Mouse (Mus musculus): ENCODE results near the gene Apba1. TPM values are rescaled to one million over a fixed set of nuclear protein-coding genes. Genes with fewer than 3 reads are reported as not detected.

Apba1 gene
- total and polyA plus RNA-seq, 3 experiments: 2.0 to 4.6 (median 3.5) TPM

DNA sequence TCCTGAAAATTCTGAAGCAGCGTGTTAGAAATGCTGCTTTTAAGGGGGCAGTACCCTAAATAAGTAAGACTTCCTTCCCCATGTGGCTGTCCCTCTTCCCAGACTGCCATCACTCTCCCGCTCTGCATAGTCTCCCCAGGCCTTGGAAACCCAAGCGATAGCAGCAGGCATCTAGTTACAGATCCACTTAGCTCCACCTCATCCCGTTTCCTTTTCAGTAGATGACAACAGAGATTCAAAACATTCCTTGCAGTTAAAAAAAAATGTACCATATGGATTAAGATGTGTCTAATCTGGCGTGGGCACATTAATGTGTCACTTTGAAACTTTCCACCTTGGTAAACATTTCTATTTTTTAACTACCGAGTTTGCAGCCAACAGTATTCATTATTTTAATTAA lies 48.1 kb downstream of the Apba1 start:
- DNase-seq: no peak

GRCm38 (mm10) chr19:23807371-23807770 lies 48.7 kb downstream of the Apba1 start:
- no peak for DNase-seq

DNA sequence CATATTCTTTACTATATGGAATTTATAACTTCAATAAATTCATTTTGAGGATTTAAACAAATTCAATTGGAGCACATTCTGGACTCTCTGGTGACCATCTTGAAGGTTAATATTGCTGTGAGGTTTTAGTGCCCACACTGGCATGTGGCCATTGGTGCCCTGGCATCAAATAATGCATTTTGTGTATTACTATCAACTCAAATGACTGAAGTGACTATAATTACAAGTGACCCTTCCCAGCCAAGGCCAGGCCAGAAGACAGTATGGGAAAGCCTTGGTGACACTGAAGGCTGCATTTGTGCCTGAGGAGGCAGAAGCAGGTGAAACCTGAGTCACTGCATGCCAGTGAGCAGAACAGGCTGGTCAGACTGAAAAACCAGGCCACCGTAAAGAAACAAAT lies 50.5 kb downstream of the Apba1 start:
- no peak for DNase-seq

DNA sequence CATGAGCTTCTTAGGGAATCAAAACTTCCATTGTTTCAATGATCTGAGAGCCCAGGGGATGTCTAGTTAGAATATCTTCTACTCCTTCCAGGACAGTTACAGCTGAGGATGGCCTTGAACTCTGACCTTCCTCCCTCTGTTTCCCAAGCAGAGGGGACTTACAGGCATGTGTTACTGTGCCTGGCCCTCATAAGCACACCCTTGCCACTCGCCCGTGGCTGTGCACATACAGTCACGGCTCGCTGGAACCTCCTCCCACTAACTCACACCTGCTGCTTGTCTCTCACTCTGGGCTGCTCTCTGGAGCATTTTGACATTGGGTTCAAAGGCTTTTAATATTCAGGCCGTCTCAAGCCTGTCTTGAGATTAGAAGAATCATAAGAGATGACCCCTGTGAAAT lies 51.8 kb downstream of the Apba1 start:
- no peak for DNase-seq

GRCm38 (mm10) chr19:23810976-23811375 lies 52.3 kb downstream of the Apba1 start:
- DNase-seq: no peak

GRCm38 (mm10) chr19:23816762-23817161 lies 58.1 kb downstream of the Apba1 start:
- DNase-seq: no peak

DNA sequence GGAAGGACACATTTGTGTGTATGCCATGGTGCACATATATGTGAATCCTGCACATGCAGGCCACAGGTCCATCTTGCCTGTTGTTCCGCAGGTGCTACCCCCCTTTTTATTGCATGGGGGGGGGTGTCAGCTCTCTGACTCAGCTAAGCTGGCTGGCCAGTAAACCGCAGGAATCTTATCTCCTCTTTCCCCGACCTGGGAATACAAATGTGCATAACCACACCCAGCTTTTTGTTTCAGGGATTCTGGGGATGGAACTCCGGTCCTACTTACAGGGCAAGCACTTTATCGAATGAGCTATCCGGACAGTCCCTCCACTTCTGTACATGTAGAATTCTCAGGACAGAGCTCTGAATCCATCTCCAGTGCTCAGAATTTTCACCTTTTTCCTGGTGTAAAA lies 58.5 kb downstream of the Apba1 start:
- DNase-seq: no peak

GRCm38 (mm10) chr19:23819882-23820281 lies 61.2 kb downstream of the Apba1 start:
- DNase-seq: no peak

DNA sequence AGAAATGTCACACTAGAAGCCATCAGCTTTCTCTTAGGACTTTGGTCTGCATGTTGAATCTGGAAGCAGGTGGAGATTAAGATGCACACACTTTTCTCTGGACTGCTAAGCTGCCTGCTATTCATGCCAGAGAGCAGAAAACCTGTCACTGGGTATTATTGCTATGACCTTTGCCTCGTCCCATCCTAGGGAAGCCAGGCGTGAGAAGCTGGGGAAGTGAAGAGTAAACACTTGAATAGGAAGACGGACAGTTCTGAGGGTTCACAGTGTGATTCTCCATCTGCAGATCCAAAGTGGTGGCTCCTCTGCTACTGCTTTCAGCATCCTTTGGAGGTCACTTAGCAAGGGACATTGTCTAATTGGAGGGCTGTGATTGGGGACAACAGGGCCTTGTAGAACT lies 63.8 kb downstream of the Apba1 start:
- DNase-seq: no peak

DNA sequence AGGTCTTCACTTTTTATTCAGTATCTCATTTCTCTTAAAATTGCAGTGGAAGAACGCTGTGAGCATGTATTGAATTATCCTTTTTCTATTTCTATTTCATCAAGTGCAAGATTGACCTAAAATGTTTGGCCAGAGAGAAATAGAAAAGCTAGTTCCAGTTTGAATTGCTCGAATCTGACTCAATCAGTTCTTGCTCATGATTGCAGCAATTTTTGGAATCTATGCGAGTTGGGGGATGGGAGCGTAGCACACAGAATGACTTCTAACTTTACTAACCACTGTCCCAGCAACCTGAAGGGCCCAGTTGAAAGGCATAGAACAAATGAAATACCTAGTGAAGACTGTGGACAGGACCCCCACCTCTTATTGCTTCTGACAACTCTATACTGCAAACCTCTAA lies 64.8 kb downstream of the Apba1 start:
- no peak for DNase-seq

DNA sequence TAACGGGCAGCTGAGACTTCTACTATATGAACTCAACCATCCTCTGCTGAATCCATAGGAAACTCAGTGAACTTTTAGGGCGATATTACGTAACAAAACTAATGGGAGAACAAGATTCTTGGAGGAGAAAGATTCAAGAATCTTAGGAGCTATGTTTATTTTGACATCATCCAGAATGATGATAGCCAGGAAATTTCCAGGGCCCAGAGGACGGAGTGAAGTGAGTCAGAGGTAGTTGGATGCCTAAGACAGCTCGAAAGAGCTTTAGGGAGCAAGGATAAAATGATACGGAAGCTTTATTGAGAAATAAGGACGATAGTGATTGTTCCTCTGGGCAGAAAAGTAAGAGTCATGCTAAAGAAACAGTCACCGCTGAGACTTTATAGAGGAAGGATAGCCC lies 67.6 kb downstream of the Apba1 start:
- no peak for DNase-seq

- DNase-seq: no peak
Measured at GRCm38 (mm10) chr19:23830761-23831160, 72.1 kb downstream of the Apba1 start.

DNA sequence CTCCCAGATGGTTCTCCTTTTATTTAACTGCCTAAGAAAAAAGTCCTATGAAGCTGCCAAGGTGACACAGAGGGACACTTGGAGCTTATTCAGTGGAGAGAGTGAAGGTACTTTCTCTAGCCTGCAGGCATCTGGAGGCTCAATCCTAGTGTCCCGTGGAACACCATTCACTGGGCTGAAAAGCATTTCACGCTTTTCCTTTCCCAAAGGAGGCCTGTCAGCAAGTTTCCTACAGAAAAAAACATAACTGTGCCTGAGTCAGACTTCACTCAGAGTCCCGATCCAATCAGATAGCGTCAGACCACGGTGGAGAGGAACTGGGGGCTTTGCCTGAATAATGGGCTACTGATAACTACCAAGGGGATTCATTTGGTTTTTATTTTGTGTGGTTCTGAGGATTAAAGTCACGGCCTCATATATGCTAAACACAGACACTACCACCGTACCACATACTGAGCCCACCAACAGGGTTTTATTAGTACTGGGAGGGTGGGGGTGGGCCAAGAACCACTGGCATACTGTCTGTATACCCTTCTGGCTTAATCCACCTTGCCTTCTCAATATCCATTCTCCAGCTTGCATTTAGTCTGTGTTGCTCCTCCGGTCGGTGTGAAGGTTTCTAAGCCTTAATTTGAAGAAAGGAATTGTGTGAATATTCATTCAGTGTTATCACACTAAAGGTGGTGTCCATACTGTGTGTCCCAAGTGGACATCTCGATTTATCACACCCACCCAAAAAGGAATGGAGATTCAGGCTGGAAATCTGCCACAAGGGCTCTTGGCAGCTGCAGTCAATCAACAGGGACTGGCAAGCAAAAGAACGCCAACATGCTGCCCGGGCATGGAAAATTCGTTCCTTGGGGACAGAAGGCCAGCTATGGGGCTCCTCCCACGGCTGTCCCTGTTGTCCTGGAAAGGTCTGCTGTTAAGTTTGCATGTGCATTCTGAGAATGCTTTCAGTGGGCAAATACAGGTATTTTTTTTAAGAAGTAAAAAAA lies 75.3 kb downstream of the Apba1 start:
- DNase-seq: peak; percentile 20

DNA sequence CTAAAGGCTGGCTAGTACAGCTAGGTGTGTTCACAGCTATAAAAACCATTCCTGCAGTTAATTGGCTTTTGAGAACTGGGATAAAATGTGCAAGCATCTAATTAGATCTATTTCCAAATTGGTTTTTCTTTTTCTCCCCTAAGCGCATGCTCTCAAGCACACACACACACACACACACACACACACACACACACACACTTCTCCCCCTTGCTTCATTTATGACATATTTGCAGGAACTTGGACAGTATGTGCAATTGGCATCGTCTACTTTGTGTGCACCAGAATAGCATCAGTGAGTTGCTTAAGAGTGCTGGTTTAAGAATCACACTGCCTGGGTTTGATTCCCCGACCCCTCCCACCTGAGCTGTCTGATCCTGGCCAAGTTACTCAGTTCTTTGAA lies 76.0 kb downstream of the Apba1 start:
- DNase-seq: no peak

DNA sequence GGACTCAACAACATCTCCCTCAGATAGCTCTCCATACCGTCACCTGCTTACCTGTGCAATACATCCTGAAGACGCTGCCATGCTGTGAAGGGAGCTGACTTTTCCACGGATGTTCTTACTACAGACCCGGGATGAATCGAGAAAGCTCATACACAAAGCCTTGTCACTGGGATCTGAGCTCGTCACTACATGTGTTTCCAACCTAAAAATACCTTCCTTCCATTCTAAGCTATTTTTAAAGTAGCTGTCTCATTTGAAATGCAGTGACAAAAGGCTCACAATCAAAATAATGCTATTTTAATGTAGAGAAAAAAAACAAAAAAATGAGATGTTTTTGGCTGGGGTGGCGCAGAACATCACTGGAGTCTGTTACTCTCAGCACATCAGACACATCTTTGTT lies 97.1 kb downstream of the Apba1 start:
- no peak for DNase-seq

DNA sequence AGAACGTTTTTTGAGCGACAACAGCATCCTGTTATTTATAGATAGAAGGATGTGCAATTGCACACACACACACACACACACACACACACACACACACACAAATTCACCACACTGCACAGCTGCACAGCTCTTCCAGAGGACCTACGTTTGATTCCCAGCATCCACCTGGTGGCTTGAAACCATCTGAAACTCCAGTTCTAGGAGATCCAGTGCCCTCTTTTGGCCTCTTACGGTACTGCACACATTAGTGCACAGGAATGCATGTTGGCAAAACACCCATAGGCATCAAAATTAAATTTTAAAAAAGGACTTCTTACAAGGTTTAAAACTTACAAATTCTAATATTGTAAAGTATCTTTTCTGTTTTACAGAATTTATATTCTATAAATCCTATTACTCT lies 99.4 kb downstream of the Apba1 start:
- no peak for DNase-seq

- DNase-seq: no peak
Measured at GRCm38 (mm10) chr19:23858781-23859180, 100.1 kb downstream of the Apba1 start.

GRCm38 (mm10) chr19:23860151-23860820 lies 101.6 kb downstream of the Apba1 start:
- DNase-seq: peak; percentile 21

GRCm38 (mm10) chr19:23862736-23863135 lies 104.0 kb downstream of the Apba1 start:
- DNase-seq: no peak

DNA sequence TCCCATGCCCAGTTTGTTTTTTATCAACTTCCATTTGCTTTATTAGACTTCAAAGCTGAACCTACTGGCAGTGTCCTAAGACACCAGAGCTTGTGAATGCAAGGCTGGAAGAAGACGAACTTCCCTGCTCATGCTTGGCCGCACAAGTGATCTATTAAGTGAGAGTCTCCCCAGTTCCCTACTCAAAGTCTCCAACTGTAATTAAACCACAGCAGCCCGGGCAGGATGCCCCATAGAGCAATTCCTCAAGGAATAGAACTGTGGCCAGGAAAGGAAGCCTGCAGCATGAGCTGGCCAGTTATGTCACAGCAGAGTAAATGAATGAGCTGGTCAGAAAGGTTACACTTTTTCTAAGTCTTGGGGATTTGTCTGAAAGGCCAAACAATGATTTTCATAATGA lies 105.3 kb downstream of the Apba1 start:
- DNase-seq: peak; percentile 22

GRCm38 (mm10) chr19:23866045-23866444 lies 107.4 kb downstream of the Apba1 start:
- no peak for DNase-seq

DNA sequence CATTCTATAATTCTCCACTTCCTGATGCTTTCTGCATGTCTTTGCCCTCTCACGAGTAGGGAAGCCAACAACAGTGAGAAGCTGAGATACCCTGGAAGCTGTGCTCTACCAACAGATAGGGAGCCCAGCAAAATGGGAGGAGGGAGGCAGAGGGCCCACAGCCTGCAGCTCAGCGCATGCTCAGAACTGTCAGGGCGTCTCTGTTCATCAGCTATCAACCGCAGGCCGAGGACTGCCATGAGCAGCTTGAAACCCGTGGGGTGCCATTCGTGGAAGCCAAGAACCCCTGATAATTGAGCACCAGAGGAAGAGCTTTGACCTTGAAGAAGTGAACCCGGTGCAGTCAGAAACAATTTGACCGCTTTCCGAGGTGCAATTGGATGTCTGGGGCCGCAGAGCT lies 108.4 kb downstream of the Apba1 start:
- DNase-seq: no peak

- DNase-seq: no peak
Measured at GRCm38 (mm10) chr19:23867589-23867988, 108.9 kb downstream of the Apba1 start.

Measured in adrenal gland, adult 2 months (tissue).